Mouse (Mus musculus): ENCODE data around the gene Ptger4. TPM values are rescaled to one million over a fixed set of nuclear protein-coding genes. Genes with fewer than 3 reads are reported as not detected.

Ptger4 gene
- total and polyA plus RNA-seq, 3 experiments, result 4.4 to 6.5 (median 4.7) TPM

Other genes with a start within 250 kb of the Ptger4 start
- gene C7, start 180.4 kb downstream of the Ptger4 start, total RNA-seq (2012; rRNA removed), result 0.04 TPM in 1 of 2 replicates, not detected in the other
- 0.11 TPM in 1 of 2 replicates, not detected in the other for gene C7, start 180.4 kb downstream of the Ptger4 start, total RNA-seq (2014; rRNA removed)
- gene C7, start 180.4 kb downstream of the Ptger4 start, polyA plus RNA-seq (2012; ENCODE audit: insufficient read length, low read depth), result 0.09 and 0.10 TPM in 2 replicates
- gene Card6, start 135.6 kb downstream of the Ptger4 start, total RNA-seq (2012; rRNA removed), result 1.5 and 1.6 TPM in 2 replicates
- gene Card6, start 135.6 kb downstream of the Ptger4 start, total RNA-seq (2014; rRNA removed), result 1.3 and 1.9 TPM in 2 replicates
- 3.7 and 3.9 TPM in 2 replicates for gene Card6, start 135.6 kb downstream of the Ptger4 start, polyA plus RNA-seq (2012; ENCODE audit: insufficient read length, low read depth)
- 1,567 and 1,787 TPM in 2 replicates for gene Rpl37, start 127.5 kb downstream of the Ptger4 start, total RNA-seq (2012; rRNA removed)
- gene Rpl37, start 127.5 kb downstream of the Ptger4 start, total RNA-seq (2014; rRNA removed), result 914 and 1,083 TPM in 2 replicates
- 646 and 928 TPM in 2 replicates for gene Rpl37, start 127.5 kb downstream of the Ptger4 start, polyA plus RNA-seq (2012; ENCODE audit: insufficient read length, low read depth)
- 12.6 and 13.1 TPM in 2 replicates for gene Prkaa1, start 100.3 kb downstream of the Ptger4 start, total RNA-seq (2012; rRNA removed)
- 25.4 and 27.6 TPM in 2 replicates for gene Prkaa1, start 100.3 kb downstream of the Ptger4 start, total RNA-seq (2014; rRNA removed)
- 19.4 and 21.2 TPM in 2 replicates for gene Prkaa1, start 100.3 kb downstream of the Ptger4 start, polyA plus RNA-seq (2012; ENCODE audit: insufficient read length, low read depth)
- 24.5 and 24.6 TPM in 2 replicates for gene Ttc33, start 58.7 kb downstream of the Ptger4 start, total RNA-seq (2012; rRNA removed)
- 53.6 and 59.4 TPM in 2 replicates for gene Ttc33, start 58.7 kb downstream of the Ptger4 start, total RNA-seq (2014; rRNA removed)
- 34.8 and 55.7 TPM in 2 replicates for gene Ttc33, start 58.7 kb downstream of the Ptger4 start, polyA plus RNA-seq (2012; ENCODE audit: insufficient read length, low read depth)